ENCODE assay signal across 8 mouse cellular contexts in the genomic region with DNA sequence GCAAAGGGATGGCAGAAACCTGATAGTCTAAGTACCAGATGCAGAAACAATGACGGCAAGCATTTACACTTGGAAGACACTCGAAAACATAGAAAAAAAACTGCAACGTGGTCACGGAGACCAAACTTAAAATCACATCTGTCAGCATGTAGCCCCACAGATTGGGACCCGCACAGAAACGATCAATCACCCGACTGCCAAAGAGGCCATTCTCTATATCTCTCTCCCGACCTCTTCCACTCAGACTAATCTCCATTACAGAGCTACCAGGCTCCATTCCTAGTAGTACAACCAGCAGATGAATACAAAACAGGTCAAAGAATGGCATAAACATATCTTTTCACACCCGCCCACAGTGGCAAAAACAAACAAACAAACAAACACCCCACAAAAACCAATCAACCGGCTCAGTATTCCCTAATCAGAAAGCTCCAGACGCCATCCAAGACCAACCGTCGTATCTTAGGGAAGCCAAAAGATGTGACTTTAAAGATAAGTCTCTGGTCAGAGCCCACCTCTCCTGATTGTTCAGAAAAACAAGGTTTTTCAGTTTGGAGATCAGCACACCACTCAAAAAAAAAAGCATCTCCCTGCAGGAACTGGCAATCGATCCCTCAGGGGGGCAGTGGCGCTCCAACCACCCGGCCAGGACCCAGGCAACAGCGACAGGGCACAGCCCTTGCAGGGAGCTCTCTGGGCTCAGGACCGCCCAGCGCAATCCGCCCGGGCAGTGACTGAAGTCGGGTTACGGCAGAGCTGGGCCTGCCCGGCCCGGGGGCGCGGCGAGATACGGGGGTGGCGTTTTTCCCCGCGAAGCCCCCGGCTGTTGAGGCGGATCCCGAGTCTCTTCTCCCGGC. TPM values are rescaled to one million over a fixed set of nuclear protein-coding genes. Genes with fewer than 3 reads are reported as not detected.
A peak's percentile ranks its signal among the peaks of the same experiment; 100 is the strongest.
DNase-seq lines count a peak whose midpoint lies in the region; ATAC-seq and TF ChIP-seq lines count a peak whose summit lies in the region.

No protein-coding gene starts in this region.

- H3K9me3 ChIP-seq in ES-E14 (ENCODE audit: control insufficient read depth, insufficient read depth, low read depth, low read length) = no peaks in the 10 kb centered on the region
- no peaks in the 10 kb centered on the region for H3K9me3 ChIP-seq in heart, postnatal 0 days (replicated peaks; ENCODE audit: control insufficient read depth, low read length)
- H3K9me3 ChIP-seq in lung, embryonic 14.5 days (ENCODE audit: low read depth, low read length) = no peaks in the 10 kb centered on the region
- H3K9me3 ChIP-seq in neural tube, embryonic 15.5 days (replicated peaks) = no peaks in the 10 kb centered on the region

- ATAC-seq in heart, postnatal 0 days (ENCODE audit: insufficient read depth, low read depth) = peak; percentile 85
- peak; percentile 91 for ATAC-seq in lung, embryonic 14.5 days (ENCODE audit: insufficient read depth)
- peak; percentile 86 for ATAC-seq in neural tube, embryonic 15.5 days (ENCODE audit: low FRiP score)

- no peak for TF ChIP-seq CTCF in embryonic fibroblast, embryonic 13.5 days (IDR thresholded peaks at IDR 0.05; ENCODE audit: borderline replicate concordance, insufficient read depth, low read length)
- 0 out of 2 replicates have a peak, but pooled peaks have one; percentile 8 for TF ChIP-seq CTCF in heart, postnatal 0 days (IDR thresholded peaks at IDR 0.05; ENCODE audit: low read depth)
- peak; percentile 59 for TF ChIP-seq CTCF in layer of hippocampus, adult 2 months (conservative IDR thresholded peaks at IDR 0.05)
- TF ChIP-seq CTCF in lung, embryonic 14.5 days (IDR thresholded peaks at IDR 0.05; ENCODE audit: low read depth) = peak; percentile 22; the same call in 1 of the 2 replicates

- H3K27ac ChIP-seq in ES-E14 (ENCODE audit: insufficient read depth, low read depth, low read length, poor library complexity, severe bottlenecking) = peak overlapping the region; percentile 79
- peak overlapping the region; percentile 33 for H3K27ac ChIP-seq in embryonic fibroblast, embryonic 13.5 days (ENCODE audit: insufficient read depth, low read length)
- H3K27ac ChIP-seq in heart, postnatal 0 days (ENCODE audit: low read depth) = peak overlapping the region; percentile 89
- H3K27ac ChIP-seq in layer of hippocampus, adult 2 months = peak overlapping the region; percentile 97
- peak overlapping the region; percentile 91 for H3K27ac ChIP-seq in lung, embryonic 14.5 days (ENCODE audit: low read depth)
- peak overlapping the region; percentile 95 for H3K27ac ChIP-seq in neural tube, embryonic 15.5 days (replicated peaks)

- peaks cover 2 to 4% of the 10 kb centered on the region in 2 experiments; a peak in 2 of 4 replicates for H3K4me1 ChIP-seq in ES-E14 (ENCODE audit: control insufficient read depth in 2 of 2, insufficient read depth in 2 of 2, low read length in 2 of 2, poor library complexity in 1 of 2)
- peaks cover 10% of the 10 kb centered on the region for H3K4me1 ChIP-seq in embryonic fibroblast, embryonic 13.5 days (ENCODE audit: control insufficient read depth, insufficient read depth, low read length)
- H3K4me1 ChIP-seq in heart, postnatal 0 days (ENCODE audit: control insufficient read depth, insufficient read depth) = peaks cover 13% of the 10 kb centered on the region
- peaks cover 7% of the 10 kb centered on the region for H3K4me1 ChIP-seq in lung, embryonic 14.5 days (ENCODE audit: insufficient read depth)
- peaks cover 26% of the 10 kb centered on the region for H3K4me1 ChIP-seq in neural tube, embryonic 15.5 days

- DNase-seq in ES-E14 (ENCODE audit: low read depth, low spot score) = no peak
- DNase-seq in adrenal gland, postnatal 25 days = peak; percentile 66
- DNase-seq in heart, postnatal 0 days (ENCODE audit: low spot score) = peak; percentile 49
- DNase-seq in layer of hippocampus, adult 2 months (ENCODE audit: low spot score in 2 of 2) = peak; percentile 49 to 53
- peak; percentile 69 for DNase-seq in lung, embryonic 14.5 days
- peak; percentile 48 to 61 for DNase-seq in urinary bladder, postnatal 4 days (ENCODE audit: low spot score in 2 of 2)

- in situ Hi-C loops in ES-E14 (cut with MboI; ENCODE audit: low sequenced_read_pairs in 2 of 2, unreplicated experiment in 2 of 2) = no loop called here

- peak overlapping the region; percentile 92 for H3K4me2 ChIP-seq in heart, postnatal 0 days (ENCODE audit: low read depth, low read length)
- peak overlapping the region; percentile 85 for H3K4me2 ChIP-seq in lung, embryonic 14.5 days
- peak overlapping the region; percentile 73 for H3K4me2 ChIP-seq in neural tube, embryonic 15.5 days

- whole genome bisulfite sequencing in heart, postnatal 0 days = under 1% methylated on average over 35 of the region's 36 CpGs
- under 1% methylated on average over 34 of the region's 36 CpGs for WGBS in lung, embryonic 14.5 days
- under 1% methylated on average over 36 of the region's 36 CpGs for WGBS in neural tube, embryonic 15.5 days

- peak overlapping the region; percentile 98 for H3K9ac ChIP-seq in ES-E14 (ENCODE audit: insufficient read depth, low read depth, low read length, poor library complexity, severe bottlenecking)
- peak overlapping the region; percentile 96 for H3K9ac ChIP-seq in heart, postnatal 0 days (replicated peaks; ENCODE audit: low read depth, low read length)
- H3K9ac ChIP-seq in lung, embryonic 14.5 days = peak overlapping the region; percentile 98
- H3K9ac ChIP-seq in neural tube, embryonic 15.5 days (replicated peaks) = peak overlapping the region; percentile 82

- TF ChIP-seq EP300 in heart, postnatal 0 days (IDR thresholded peaks at IDR 0.05; ENCODE audit: low read depth) = no peak

- peak overlapping the region; percentile 86 to 97 for H3K4me3 ChIP-seq in ES-E14 (ENCODE audit: insufficient read depth in 1 of 2, low read depth in 1 of 2, low read length in 2 of 2, poor library complexity in 1 of 2, severe bottlenecking in 1 of 2)
- H3K4me3 ChIP-seq in embryonic fibroblast, embryonic 13.5 days (ENCODE audit: insufficient read depth, low read length) = peak overlapping the region; percentile 77
- H3K4me3 ChIP-seq in heart, postnatal 0 days (ENCODE audit: low read depth, low read length) = peak overlapping the region; percentile 97
- peak overlapping the region; percentile 85 for H3K4me3 ChIP-seq in layer of hippocampus, adult 2 months
- H3K4me3 ChIP-seq in lung, embryonic 14.5 days (ENCODE audit: low read depth, low read length) = peak overlapping the region; percentile 95
- peak overlapping the region; percentile 83 for H3K4me3 ChIP-seq in neural tube, embryonic 15.5 days (replicated peaks)

- no peaks in the 10 kb centered on the region for H3K27me3 ChIP-seq in heart, postnatal 0 days (ENCODE audit: control insufficient read depth, insufficient read depth, low read length)
- H3K27me3 ChIP-seq in lung, embryonic 14.5 days (ENCODE audit: insufficient read depth, low read length) = no peaks in the 10 kb centered on the region
- H3K27me3 ChIP-seq in neural tube, embryonic 15.5 days (replicated peaks) = peaks cover 13% of the 10 kb centered on the region

- TF ChIP-seq POLR2A in embryonic fibroblast, embryonic 13.5 days (IDR thresholded peaks at IDR 0.05; ENCODE audit: low read depth, low read length) = no peak

- no peaks in the 10 kb centered on the region for H3K36me3 ChIP-seq in ES-E14 (ENCODE audit: control insufficient read depth, insufficient read depth, low read length, poor library complexity, severe bottlenecking)
- no peaks in the 10 kb centered on the region for H3K36me3 ChIP-seq in heart, postnatal 0 days (replicated peaks; ENCODE audit: control insufficient read depth, insufficient read depth, low read length)
- no peaks in the 10 kb centered on the region for H3K36me3 ChIP-seq in lung, embryonic 14.5 days (ENCODE audit: insufficient read depth)
- no peaks in the 10 kb centered on the region for H3K36me3 ChIP-seq in neural tube, embryonic 15.5 days

TF ChIP-seq in ES-E14, 5 proteins besides CTCF, POLR2A, EP300 and RAD21:
- 0 out of 2 replicates have a peak, but pooled peaks have one; percentile 21 for TF ChIP-seq ZNF384 (IDR thresholded peaks at IDR 0.05; ENCODE audit: low read depth, low read length)
- TF ChIP-seq ZC3H11A (IDR thresholded peaks at IDR 0.05; ENCODE audit: borderline replicate concordance, low read depth, low read length) = no peak
TF ChIP-seq in ES-E14: peak in this region for 1.

RNA-seq across cellular contexts. Expression of gene Rlf, which starts 0.7 kb away (rescaled TPM):
- total RNA-seq in ES-E14 (2012; rRNA removed) = 37.4 and 45.8 TPM in 2 replicates
- 15.3 and 17.8 TPM in 2 replicates for total RNA-seq in adrenal gland, postnatal 25 days (2021)
- polyA plus RNA-seq in embryonic fibroblast, embryonic 13.5 days (2011; ENCODE audit: insufficient read length, low read depth, missing spikeins) = 29.2 and 30.0 TPM in 2 replicates
- total RNA-seq in heart, postnatal 0 days (2014; rRNA removed; ENCODE audit: low replicate concordance) = 20.9 and 22.3 TPM in 2 replicates
- polyA plus RNA-seq in heart, postnatal 0 days (2015; fragmentation: Nextera tagmentation; extraction: Ambion mirVana) = 9.0 and 10.2 TPM in 2 replicates
- total RNA-seq in layer of hippocampus, adult 2 months (2021) = 10 to 100 TPM; 30.2 to 34.3 TPM
- polyA plus RNA-seq in lung, embryonic 14.5 days (2014; fragmentation: Nextera tagmentation; extraction: Ambion mirVana) = 23.2 and 24.6 TPM in 2 replicates
- 26.8 and 27.3 TPM in 2 replicates for polyA plus RNA-seq in neural tube, embryonic 15.5 days (2015; fragmentation: Nextera tagmentation; extraction: Ambion mirVana)

Comparison
In these comparisons a context has a peak if more than half of its experiments do, and no peak if none do; other contexts are left out.
1. H3K27ac ChIP-seq: peak in every context shown above with its lines; median percentile 97 in layer of hippocampus, adult 2 months; 95 in neural tube, embryonic 15.5 days; 91 in lung, embryonic 14.5 days; 89 in heart, postnatal 0 days; 79 in ES-E14; 33 in embryonic fibroblast, embryonic 13.5 days.